In the genomic region with DNA sequence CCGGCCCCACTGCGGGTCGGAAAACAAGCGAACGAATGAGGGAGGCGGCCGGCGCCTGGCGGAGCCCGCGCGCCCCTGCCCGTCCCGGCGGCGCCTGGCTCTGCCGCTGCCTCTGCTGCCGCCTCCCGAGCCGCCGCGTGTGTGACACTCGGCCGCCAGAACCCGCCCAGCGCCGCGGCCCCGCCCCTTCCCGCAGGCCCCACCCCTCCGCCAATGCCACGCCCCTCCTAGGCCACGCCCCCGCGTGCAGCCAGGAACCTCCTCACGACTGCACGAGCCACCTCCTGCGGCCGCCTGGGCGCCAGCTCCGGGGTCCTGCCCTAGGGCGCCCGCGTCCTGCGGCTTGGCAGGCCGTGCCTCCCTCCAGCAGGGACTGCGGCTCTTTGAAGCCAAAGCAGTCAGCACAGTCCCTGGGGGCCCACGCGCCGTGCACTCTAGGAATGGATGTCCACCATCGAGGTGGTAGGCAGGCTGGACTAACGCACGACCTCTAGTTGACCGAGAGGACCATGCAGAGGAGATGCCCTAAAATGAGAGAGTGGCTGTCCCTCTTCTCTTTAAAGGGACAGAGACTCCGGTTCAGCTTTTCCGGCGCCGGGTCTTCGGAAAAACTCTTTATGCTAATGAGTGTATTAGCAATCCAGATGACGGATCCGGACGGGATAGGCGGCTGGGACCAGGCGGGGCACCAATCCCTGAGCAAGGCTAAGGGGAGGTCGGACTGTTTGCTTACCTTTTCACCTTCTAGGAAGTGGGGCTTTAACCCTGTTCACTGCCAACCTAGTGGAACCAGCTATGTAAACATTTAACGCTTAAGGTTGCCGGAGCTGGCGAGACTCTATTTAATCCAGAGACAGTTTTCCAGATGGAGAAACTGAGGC, we compare ENCODE assay signal across 8 mouse cellular contexts. TPM values are rescaled to one million over a fixed set of nuclear protein-coding genes. Genes with fewer than 3 reads are reported as not detected.
DNase-seq lines count a peak whose midpoint lies in the region; ATAC-seq and TF ChIP-seq lines count a peak whose summit lies in the region.

No protein-coding gene starts in this region.

- H3K9ac ChIP-seq in forebrain, embryonic 14.5 days (ENCODE audit: low read length): peak overlapping the region; percentile 88
- H3K9ac ChIP-seq in liver, embryonic 16.5 days (ENCODE audit: low read depth, low read length): peak overlapping the region; percentile 92
- H3K9ac ChIP-seq in neural tube, embryonic 12.5 days: peak overlapping the region; percentile 88
- H3K9ac ChIP-seq in stomach, postnatal 0 days (ENCODE audit: low read length): peak overlapping the region; percentile 94

- TF ChIP-seq CTCF in stomach, postnatal 0 days (IDR thresholded peaks at IDR 0.05; ENCODE audit: low read depth): peak; percentile 44

- no peaks in the 10 kb centered on the region for H3K36me3 ChIP-seq in forebrain, embryonic 14.5 days (ENCODE audit: control insufficient read depth, insufficient read depth, low read length)
- H3K36me3 ChIP-seq in liver, embryonic 16.5 days (ENCODE audit: control insufficient read depth, insufficient read depth): no peaks in the 10 kb centered on the region
- no peaks in the 10 kb centered on the region for H3K36me3 ChIP-seq in neural tube, embryonic 12.5 days
- H3K36me3 ChIP-seq in stomach, postnatal 0 days (ENCODE audit: control insufficient read depth, insufficient read depth, low read length): no peaks in the 10 kb centered on the region

- no peaks in the 10 kb centered on the region for H3K9me3 ChIP-seq in forebrain, embryonic 14.5 days (replicated peaks; ENCODE audit: control insufficient read depth, low read length)
- H3K9me3 ChIP-seq in liver, embryonic 16.5 days (replicated peaks; ENCODE audit: control insufficient read depth, low read length): no peaks in the 10 kb centered on the region
- H3K9me3 ChIP-seq in neural tube, embryonic 12.5 days: no peaks in the 10 kb centered on the region
- no peaks in the 10 kb centered on the region for H3K9me3 ChIP-seq in stomach, postnatal 0 days (ENCODE audit: control insufficient read depth, low read length)

- no peaks in the 10 kb centered on the region for H3K27me3 ChIP-seq in forebrain, embryonic 14.5 days (replicated peaks; ENCODE audit: control insufficient read depth, insufficient read depth, low read length)
- H3K27me3 ChIP-seq in liver, embryonic 16.5 days (ENCODE audit: control insufficient read depth, insufficient read depth, low read depth, low read length): no peaks in the 10 kb centered on the region; the same call in 1 of the 2 replicates
- peaks cover 5% of the 10 kb centered on the region; the same call in 1 of the 2 replicates for H3K27me3 ChIP-seq in neural tube, embryonic 12.5 days (replicated peaks)
- H3K27me3 ChIP-seq in stomach, postnatal 0 days (ENCODE audit: control insufficient read depth, insufficient read depth, low read length): no peaks in the 10 kb centered on the region

- H3K4me2 ChIP-seq in forebrain, embryonic 14.5 days (ENCODE audit: low read length): peak overlapping the region; percentile 78
- peak overlapping the region; percentile 100 for H3K4me2 ChIP-seq in liver, embryonic 16.5 days (ENCODE audit: low read depth, low read length)
- peak overlapping the region; percentile 88 for H3K4me2 ChIP-seq in neural tube, embryonic 12.5 days (replicated peaks)
- H3K4me2 ChIP-seq in stomach, postnatal 0 days (replicated peaks; ENCODE audit: low read depth): peak overlapping the region; percentile 97

- peak; percentile 92 for DNase-seq in ES-CJ7 (ENCODE audit: low read depth, low spot score)
- DNase-seq in cerebellum, adult 11 months: peak; percentile 58
- peak; percentile 95 for DNase-seq in forebrain, embryonic 14.5 days (ENCODE audit: low spot score)
- peak; percentile 95 to 96 for DNase-seq in heart, postnatal 14 days
- DNase-seq in large intestine, adult 2 months (ENCODE audit: low read depth, low spot score): peak; percentile 80
- peak; percentile 99 for DNase-seq in stomach, postnatal 0 days (ENCODE audit: low spot score)

- intact Hi-C loops in heart, postnatal 14 days (cut with DNase I): loop anchor here (5.0 to 10.0 kb wide), 4 partner anchors 189 to 516 kb away; a partner anchor contains a TSS

- H3K4me1 ChIP-seq in forebrain, embryonic 14.5 days (ENCODE audit: control insufficient read depth, insufficient read depth, low read length): peaks cover 43% of the 10 kb centered on the region
- H3K4me1 ChIP-seq in liver, embryonic 16.5 days (ENCODE audit: control insufficient read depth, low read depth, low read length): peaks cover 47% of the 10 kb centered on the region
- peaks cover 41% of the 10 kb centered on the region for H3K4me1 ChIP-seq in neural tube, embryonic 12.5 days
- H3K4me1 ChIP-seq in stomach, postnatal 0 days (replicated peaks; ENCODE audit: control insufficient read depth, insufficient read depth): peaks cover 6% of the 10 kb centered on the region

- ATAC-seq in forebrain, embryonic 14.5 days: peak; percentile 90
- peak; percentile 82 for ATAC-seq in liver, embryonic 16.5 days (ENCODE audit: low read depth)
- peak; percentile 91 for ATAC-seq in neural tube, embryonic 12.5 days (ENCODE audit: low FRiP score, low read depth)
- peak; percentile 91 for ATAC-seq in stomach, postnatal 0 days (ENCODE audit: low FRiP score, low TSS enrichment)

- WGBS in forebrain, embryonic 14.5 days: under 1% methylated on average over 36 of the region's 68 CpGs
- under 1% methylated on average over 67 of the region's 68 CpGs for WGBS in large intestine, adult 2 months
- under 1% methylated on average over 57 of the region's 68 CpGs for WGBS in liver, embryonic 16.5 days (ENCODE audit: insufficient replicate concordance)
- WGBS in neural tube, embryonic 12.5 days: under 1% methylated on average over 67 of the region's 68 CpGs
- under 1% methylated on average over 62 of the region's 68 CpGs for WGBS in stomach, postnatal 0 days

- peak overlapping the region; percentile 88 for H3K27ac ChIP-seq in forebrain, embryonic 14.5 days (ENCODE audit: low read depth, low read length)
- peak overlapping the region; percentile 96 for H3K27ac ChIP-seq in liver, embryonic 16.5 days (ENCODE audit: low read length)
- H3K27ac ChIP-seq in neural tube, embryonic 12.5 days: peak overlapping the region; percentile 81
- peak overlapping the region; percentile 98 for H3K27ac ChIP-seq in stomach, postnatal 0 days (replicated peaks)

- peak overlapping the region; percentile 85 for H3K4me3 ChIP-seq in forebrain, embryonic 14.5 days (ENCODE audit: low read depth, low read length)
- H3K4me3 ChIP-seq in liver, embryonic 16.5 days (ENCODE audit: low read depth, low read length): peak overlapping the region; percentile 89
- peak overlapping the region; percentile 71 for H3K4me3 ChIP-seq in neural tube, embryonic 12.5 days
- peak overlapping the region; percentile 83 for H3K4me3 ChIP-seq in stomach, postnatal 0 days (ENCODE audit: low read depth, low read length)

- peak; percentile 58 for TF ChIP-seq EP300 in stomach, postnatal 0 days (optimal IDR thresholded peaks at IDR 0.05)

RNA-seq across cellular contexts. Expression of a gene that starts 1.4 kb away (rescaled TPM):
- polyA plus RNA-seq in forebrain, embryonic 14.5 days (2014; fragmentation: Nextera tagmentation; extraction: Ambion mirVana): 14.1 and 14.5 TPM in 2 replicates
- 10 to 100 TPM; 29.7 to 46.1 TPM for total RNA-seq in heart, postnatal 14 days (2021)
- polyA plus RNA-seq in large intestine, adult 2 months (2012; rRNA removed): 33.5 and 36.9 TPM in 2 replicates
- 1.4 and 1.5 TPM in 2 replicates for polyA plus RNA-seq in liver, embryonic 16.5 days (2015; fragmentation: Nextera tagmentation; extraction: Ambion mirVana)
- 8.2 and 10.3 TPM in 2 replicates for polyA plus RNA-seq in neural tube, embryonic 12.5 days (2016; fragmentation: Nextera tagmentation; extraction: Ambion mirVana)
- 5.5 and 6.9 TPM in 2 replicates for polyA plus RNA-seq in stomach, postnatal 0 days (2015; fragmentation: Nextera tagmentation; extraction: Ambion mirVana)

Comparison
In these comparisons a context has a peak if more than half of its experiments do, and no peak if none do; other contexts are left out.
1. Peak in every context shown above with its lines: DNase-seq, ATAC-seq, H3K4me3 ChIP-seq and H3K27ac ChIP-seq.